Mouse (Mus musculus) layer of hippocampus, adult 2 months (tissue): ENCODE measurements around the gene Myo7a. TPM values are rescaled to one million over a fixed set of nuclear protein-coding genes. Genes with fewer than 3 reads are reported as not detected.

Experiments
- DNase-seq, 2 experiments: peaks; one replicate each; pipeline ENCODE4 v3.0.0; 2022; ENCODE audit warnings: low spot score in 2 of 2
- H3K27ac ChIP-seq: fragments of 200-600 bp; 2 replicates; pipeline ENCODE4 v1.8.1; 2022
- H3K4me3 ChIP-seq: fragments of 200-600 bp; 2 replicates; pipeline ENCODE4 v1.8.1; 2022; ENCODE audit warnings: mild to moderate bottlenecking
- CTCF ChIP-seq: fragments of 200-600 bp; conservative IDR thresholded peaks from 2 replicates; pipeline ENCODE4 v1.8.1; 2022; ENCODE audit warnings: antibody characterized with exemption, mild to moderate bottlenecking, moderate library complexity
- total RNA-seq, 2 experiments: library from RNA; stranded (reverse); gene quantifications; 2 replicates each; pipeline ENCODE4 v1.2.3; 2021

The Myo7a gene
- total RNA-seq, 2 experiments from 2014 or later, result 10.5 to 10.8 TPM

- Histone ChIP-seq H3K27ac (no peak overlapping the region), H3K4me3 (no peak overlapping the region)
- peak; percentile 63 for TF ChIP-seq CTCF
- DNase-seq, result no peak
Measured at GRCm38 (mm10) chr7:98153345-98153744, 34.0 kb upstream of the Myo7a start.

DNA sequence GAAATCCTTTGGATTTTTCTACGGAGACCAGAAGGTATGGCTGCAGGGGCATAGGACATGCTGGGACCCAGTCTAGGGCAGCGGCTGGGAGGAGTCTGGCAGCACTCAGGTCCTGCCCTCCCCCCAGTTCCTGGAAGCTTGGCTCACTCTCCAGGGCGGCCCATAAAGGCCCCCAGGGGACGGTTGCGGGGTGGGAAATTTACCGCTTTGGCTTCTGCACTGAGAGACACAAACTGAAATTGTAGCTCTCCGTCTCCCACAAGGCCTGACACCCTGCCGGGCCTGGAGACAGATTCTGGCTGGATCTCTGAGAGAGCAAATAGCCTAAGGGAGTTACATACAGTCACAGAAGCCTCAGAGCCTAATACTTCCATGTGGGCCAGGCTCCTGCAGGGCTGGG is 33.1 kb upstream of the Myo7a start:
- no peak for DNase-seq
- H3K4me3 ChIP-seq, result no peak overlapping the region
- no peak overlapping the region for H3K27ac ChIP-seq
- no peak for TF ChIP-seq CTCF

GRCm38 (mm10) chr7:98150525-98150924 is 31.2 kb upstream of the Myo7a start:
- peak; percentile 58 for TF ChIP-seq CTCF
- DNase-seq, result no peak
- no peak overlapping the region for H3K27ac ChIP-seq
- H3K4me3 ChIP-seq, result no peak overlapping the region

GRCm38 (mm10) chr7:98149802-98150201 is 30.5 kb upstream of the Myo7a start:
- H3K27ac ChIP-seq, result no peak overlapping the region
- TF ChIP-seq CTCF, result no peak
- no peak overlapping the region for H3K4me3 ChIP-seq
- DNase-seq, result no peak

- TF ChIP-seq CTCF, result no peak
- no peak for DNase-seq
- no peak overlapping the region for H3K4me3 ChIP-seq
- H3K27ac ChIP-seq, result no peak overlapping the region
Measured at GRCm38 (mm10) chr7:98148721-98149407, 29.5 kb upstream of the Myo7a start.

DNA sequence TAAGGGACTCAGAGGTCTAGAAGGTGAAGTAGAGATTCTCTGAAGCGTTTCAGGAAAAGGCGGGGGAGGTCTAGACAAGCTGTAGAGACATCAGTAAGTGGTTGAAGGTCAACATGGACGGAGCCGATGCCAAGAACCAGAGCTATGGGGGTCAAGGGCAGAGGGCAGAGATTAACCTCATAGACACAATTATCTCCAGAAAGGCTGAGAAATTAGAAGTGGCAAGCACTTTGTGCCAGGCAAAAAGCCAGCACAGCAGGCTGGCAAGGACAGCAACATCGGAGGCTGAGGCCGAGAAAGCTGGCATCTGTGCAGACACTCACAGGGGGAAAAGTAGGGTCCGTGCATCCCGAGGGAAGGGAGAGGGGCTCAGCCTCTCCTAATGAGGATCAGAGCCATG is 28.4 kb upstream of the Myo7a start:
- DNase-seq, result no peak
- no peak for TF ChIP-seq CTCF
- no peak overlapping the region for H3K4me3 ChIP-seq
- H3K27ac ChIP-seq, result no peak overlapping the region

DNA sequence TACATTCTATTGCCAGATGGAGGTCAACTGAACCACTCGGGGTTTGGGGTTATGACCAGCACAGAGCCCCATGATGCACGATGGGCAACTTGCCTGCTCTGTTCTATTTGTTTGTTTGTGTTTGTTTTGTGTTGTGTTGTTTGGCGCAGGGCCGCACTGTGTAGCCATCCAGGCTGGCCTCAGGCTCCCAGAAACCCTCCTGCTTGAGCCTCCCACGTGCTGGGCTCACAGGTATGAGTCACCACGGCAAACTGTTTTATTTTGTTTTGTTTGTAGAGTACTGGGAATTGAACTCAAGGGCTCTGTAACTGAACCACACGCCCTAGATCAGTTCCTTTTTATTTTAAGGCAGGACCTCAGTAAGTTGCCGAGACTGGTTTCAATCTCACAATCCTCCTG is 27.1 kb upstream of the Myo7a start:
- TF ChIP-seq CTCF, result no peak
- H3K4me3 ChIP-seq, result no peak overlapping the region
- H3K27ac ChIP-seq, result 0 out of 2 replicates have a peak overlapping the region, but pooled peaks have one; percentile 14
- no peak for DNase-seq

- no peak overlapping the region for H3K4me3 ChIP-seq
- no peak for TF ChIP-seq CTCF
- H3K27ac ChIP-seq, result peak overlapping the region; percentile 48; the same call in 1 of the 2 replicates
- DNase-seq, result peak in 1 of 2 experiments; percentile 53
Measured at GRCm38 (mm10) chr7:98145842-98146446, 26.6 kb upstream of the Myo7a start.

GRCm38 (mm10) chr7:98145402-98145801 is 26.1 kb upstream of the Myo7a start, which contains the start of gene Omp:
Gene Omp (minus strand): TSS chr7:98145502.
- Histone ChIP-seq H3K27ac (peak within 1 kb of the TSS; percentile 48; the same call in 1 of the 2 replicates), H3K4me3 (no peak within 1 kb of the TSS)
- no peak for DNase-seq
- no peak for TF ChIP-seq CTCF

- no peak for DNase-seq
- no peak for TF ChIP-seq CTCF
- H3K27ac ChIP-seq, result no peak overlapping the region
- H3K4me3 ChIP-seq, result no peak overlapping the region
Measured at GRCm38 (mm10) chr7:98142648-98143047, 23.3 kb upstream of the Myo7a start.

- no peak for TF ChIP-seq CTCF
- Histone ChIP-seq H3K4me3 (no peak overlapping the region), H3K27ac (no peak overlapping the region)
- no peak for DNase-seq
Measured at GRCm38 (mm10) chr7:98142247-98142646, 22.9 kb upstream of the Myo7a start.

DNA sequence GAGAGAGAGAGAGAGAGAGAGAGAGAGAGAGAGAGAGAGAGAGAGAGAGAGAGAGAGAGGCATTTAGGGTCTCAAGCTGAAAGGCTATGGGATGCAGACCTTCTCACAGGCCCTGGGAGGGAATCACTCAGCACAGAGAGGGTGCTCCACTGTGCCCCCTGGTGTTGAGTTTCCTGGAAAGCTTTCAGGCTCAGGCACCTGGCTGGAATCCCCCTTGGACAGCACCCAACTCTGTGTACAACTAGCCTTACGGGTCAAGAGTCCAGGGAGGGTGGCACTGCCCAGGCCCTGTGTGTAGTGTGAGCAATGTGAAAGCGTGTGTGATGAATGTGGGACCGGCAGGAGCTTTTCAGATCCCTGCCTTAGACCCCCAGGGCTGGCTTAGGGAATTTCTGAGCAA is 21.9 kb upstream of the Myo7a start:
- Histone ChIP-seq H3K27ac (no peak overlapping the region), H3K4me3 (no peak overlapping the region)
- TF ChIP-seq CTCF, result peak; percentile 67
- peak in 1 of 2 experiments; percentile 39 for DNase-seq

DNA sequence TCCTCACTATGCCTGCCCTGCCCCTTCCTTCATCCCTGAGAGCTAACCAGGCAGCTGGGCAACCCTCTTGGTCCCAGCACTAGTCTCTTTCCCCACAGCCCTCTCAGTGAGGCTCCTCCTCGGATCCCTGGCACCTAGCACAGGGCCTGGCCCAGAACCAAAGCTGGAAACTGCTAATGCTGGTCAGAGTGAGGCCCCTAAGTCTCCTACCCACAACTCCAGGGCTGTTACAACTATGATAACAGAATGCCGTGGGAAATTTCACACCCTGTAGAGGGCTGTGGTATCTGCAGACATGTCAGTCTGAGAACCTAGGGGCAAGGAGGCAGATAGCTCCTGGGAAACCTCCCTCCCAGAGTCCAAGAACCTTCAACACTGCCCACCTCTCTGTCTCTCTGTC is 21.3 kb upstream of the Myo7a start:
- H3K27ac ChIP-seq, result no peak overlapping the region
- DNase-seq, result no peak
- no peak overlapping the region for H3K4me3 ChIP-seq
- no peak for TF ChIP-seq CTCF

GRCm38 (mm10) chr7:98139216-98139615 is 19.9 kb upstream of the Myo7a start:
- no peak for TF ChIP-seq CTCF
- no peak for DNase-seq
- Histone ChIP-seq H3K4me3 (no peak overlapping the region), H3K27ac (no peak overlapping the region)
